Mouse (Mus musculus) ES-E14 (cell line): ENCODE data around the gene Neurl4.

Experiments used
- CHD2 ChIP-seq: IDR thresholded peaks from 2 replicates; pipeline ENCODE4 v1.6.1; 2014; ENCODE audit warnings: mild to moderate bottlenecking, low read depth, low read length, inconsistent platforms
- ZC3H11A ChIP-seq: IDR thresholded peaks from 2 replicates; pipeline ENCODE4 v1.6.1; 2012; ENCODE audit warnings: low read depth, mild to moderate bottlenecking, inconsistent platforms, low read length, borderline replicate concordance

DNA sequence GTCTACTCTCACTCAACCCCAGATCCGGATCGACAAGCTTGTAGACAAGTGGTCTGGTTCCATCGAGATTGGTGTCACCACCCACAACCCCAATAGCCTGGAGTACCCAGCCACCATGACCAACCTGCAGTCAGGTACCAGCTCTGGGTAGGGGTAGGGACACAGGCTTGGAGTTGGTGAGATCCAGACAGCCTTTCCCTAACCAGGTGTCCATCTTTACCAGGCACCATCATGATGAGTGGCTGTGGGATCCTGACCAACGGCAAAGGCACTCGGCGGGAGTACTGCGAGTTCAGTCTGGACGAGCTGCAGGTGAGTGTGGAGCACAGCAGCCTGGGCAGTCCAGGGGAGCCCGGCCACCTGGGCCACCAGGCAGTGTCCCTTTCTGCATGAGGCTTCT, 3.4 kb downstream of the Neurl4 start:
- no peak for TF ChIP-seq ZC3H11A
- TF ChIP-seq CHD2, result no peak
